Mouse (Mus musculus) MN1 (cell line): ENCODE data around the gene Armc7.
A peak's percentile ranks its signal among the peaks of the same experiment; 100 is the strongest.
"Not testable (repeated sequence)": the region's sequence is repeated elsewhere in the genome, so short reads cannot be mapped to it uniquely, and the experiment has no call there.

ENCODE experiments used
- DNase-seq: peaks from one replicate; pipeline ENCODE4 v3.0.0-alpha.2; 2016; ENCODE audit warnings: low spot score

Armc7 gene

GRCm38 (mm10) chr11:115455619-115456018 lies 19.8 kb upstream of the Armc7 start:
- no peak for DNase-seq

- no peak for DNase-seq
These were observed 19.3 kb upstream of the Armc7 start for GRCm38 (mm10) chr11:115456182-115456581.

GRCm38 (mm10) chr11:115457405-115457804 lies 18.1 kb upstream of the Armc7 start:
- DNase-seq: peak; percentile 37

DNA sequence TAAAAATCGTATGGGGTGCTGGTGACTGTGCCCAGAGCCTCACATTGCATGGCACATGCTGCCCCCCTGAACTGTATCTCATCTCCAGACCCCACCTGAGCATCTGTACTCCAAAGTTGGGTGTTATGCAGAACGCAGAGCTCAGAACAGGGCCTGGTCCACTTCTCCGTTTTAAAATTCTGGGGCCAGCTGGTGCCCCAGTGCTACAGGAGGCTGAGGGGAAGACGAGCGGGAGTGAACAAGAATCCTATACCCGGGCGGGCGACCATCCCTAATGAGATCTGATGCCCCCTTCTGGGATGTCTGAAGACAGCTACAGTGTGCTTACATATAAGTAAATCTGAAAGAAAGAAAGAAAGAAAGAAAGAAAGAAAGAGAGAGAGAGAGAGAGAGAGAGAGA lies 14.5 kb upstream of the Armc7 start:
- DNase-seq: no peak

DNA sequence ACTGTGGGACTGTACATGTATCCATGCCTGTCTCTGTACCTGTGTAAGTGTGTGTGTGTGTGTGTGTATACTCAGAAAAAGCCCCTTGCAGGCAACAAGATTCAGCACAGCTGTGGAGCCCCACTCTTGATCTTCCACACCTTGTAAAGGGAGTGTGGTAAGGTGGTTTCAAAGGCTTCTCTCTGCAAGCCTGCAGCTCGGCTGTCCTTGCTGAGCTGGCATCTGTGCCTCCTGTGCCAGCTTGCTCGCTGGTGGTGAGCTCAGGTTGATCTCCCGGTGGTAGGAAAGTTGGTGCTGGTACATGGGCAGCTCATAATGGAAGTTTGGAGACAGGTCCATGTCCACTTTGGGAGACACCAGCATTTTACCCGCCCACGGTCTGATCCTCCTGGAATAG lies 13.6 kb upstream of the Armc7 start:
- DNase-seq: no peak

GRCm38 (mm10) chr11:115462243-115462891 lies 13.1 kb upstream of the Armc7 start, which contains the start of gene Slc16a5:
Gene Slc16a5 (plus strand): TSS chr11:115462474.
- no peak for DNase-seq

GRCm38 (mm10) chr11:115463397-115463796 lies 12.1 kb upstream of the Armc7 start:
- peak; percentile 24 for DNase-seq

DNA sequence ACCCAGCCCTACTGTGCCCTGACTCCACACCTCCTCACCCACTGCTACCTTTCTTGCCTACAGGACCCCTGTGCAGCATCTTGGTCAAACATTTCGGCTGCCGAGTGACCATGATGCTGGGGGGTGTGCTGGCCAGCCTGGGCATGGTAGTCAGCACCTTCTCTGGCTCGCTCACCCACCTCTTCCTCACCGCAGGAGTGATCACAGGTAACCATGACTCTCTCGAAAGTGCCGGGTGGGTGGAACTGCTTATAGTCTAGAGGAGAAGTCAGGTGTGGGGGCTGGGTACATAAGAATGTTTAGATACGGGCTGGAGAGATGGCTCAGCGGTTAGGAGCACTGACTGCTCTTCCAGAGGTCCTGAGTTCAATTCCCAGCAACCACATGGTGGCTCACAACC lies 10.6 kb upstream of the Armc7 start:
- no peak for DNase-seq

DNA sequence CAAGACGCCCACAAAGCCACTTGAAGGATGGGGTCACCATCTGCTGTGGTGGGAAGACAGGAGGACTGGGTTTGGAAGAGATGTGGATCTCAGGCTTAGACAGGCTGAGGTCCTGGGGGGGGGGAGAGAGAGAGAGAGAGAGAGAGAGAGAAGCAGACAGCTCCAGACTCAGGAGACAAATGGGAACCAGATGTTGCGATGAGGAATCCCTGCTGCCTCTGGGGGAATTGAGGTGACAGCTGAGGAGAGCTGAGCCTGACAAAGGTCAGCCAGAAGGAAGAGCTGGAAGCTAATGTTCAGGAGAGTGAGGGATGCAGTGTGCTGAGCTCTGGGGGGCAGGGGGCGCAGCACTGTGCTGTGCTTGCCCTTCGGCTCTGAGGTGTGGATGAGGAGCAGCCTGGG lies 8.2 kb upstream of the Armc7 start:
- DNase-seq: no peak

DNA sequence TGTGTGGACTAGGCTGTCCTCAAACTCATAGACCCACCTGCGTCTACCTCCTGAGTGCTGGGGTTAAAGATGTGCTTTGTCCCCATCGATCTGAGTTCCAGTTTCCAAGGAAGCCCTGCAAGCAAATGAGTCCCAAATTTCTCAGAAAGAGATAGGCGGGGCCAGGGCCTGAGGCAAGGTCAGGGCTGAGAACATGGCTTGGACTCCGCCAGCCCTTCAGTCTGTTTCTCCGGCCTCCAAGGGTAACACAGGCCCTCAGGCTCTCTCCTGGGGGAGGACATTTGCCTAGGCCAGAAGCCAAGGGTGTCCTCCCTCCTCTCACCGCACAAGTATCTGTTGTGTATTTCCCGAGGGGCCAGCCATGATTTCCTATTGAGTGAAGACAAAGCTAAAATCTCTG lies 3.3 kb upstream of the Armc7 start:
- no peak for DNase-seq

- DNase-seq: peak; percentile 96
These were observed 1.7 kb upstream of the Armc7 start for GRCm38 (mm10) chr11:115473626-115474275.

DNA sequence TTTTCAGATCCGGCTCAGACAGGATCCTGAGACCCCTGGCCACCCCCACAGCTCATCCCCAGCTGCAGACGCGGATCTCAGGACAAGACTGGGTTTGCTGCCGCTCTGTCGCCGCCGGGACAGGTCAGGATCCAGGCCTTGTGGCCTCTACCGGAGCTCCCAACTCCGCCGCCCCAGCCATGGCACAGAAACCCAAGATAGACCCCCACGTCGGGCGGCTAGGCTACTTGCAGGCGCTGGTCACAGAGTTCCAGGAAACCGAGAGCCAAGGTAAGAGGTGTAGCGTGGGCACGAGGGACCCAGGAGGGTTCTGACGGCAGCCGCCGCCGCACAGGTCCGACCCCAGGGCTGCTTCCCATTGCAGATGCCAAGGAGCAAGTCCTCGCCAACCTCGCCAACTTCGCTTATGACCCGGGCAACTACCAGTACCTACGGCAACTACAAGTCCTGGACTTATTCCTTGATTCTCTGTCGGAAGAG lies 331 bp downstream of the Armc7 start:
- DNase-seq: no peak

GRCm38 (mm10) chr11:115476630-115477029 lies 1.2 kb downstream of the Armc7 start:
- DNase-seq: not testable (repeated sequence)

GRCm38 (mm10) chr11:115477388-115477787 lies 1.9 kb downstream of the Armc7 start:
- DNase-seq: not testable (repeated sequence)

DNA sequence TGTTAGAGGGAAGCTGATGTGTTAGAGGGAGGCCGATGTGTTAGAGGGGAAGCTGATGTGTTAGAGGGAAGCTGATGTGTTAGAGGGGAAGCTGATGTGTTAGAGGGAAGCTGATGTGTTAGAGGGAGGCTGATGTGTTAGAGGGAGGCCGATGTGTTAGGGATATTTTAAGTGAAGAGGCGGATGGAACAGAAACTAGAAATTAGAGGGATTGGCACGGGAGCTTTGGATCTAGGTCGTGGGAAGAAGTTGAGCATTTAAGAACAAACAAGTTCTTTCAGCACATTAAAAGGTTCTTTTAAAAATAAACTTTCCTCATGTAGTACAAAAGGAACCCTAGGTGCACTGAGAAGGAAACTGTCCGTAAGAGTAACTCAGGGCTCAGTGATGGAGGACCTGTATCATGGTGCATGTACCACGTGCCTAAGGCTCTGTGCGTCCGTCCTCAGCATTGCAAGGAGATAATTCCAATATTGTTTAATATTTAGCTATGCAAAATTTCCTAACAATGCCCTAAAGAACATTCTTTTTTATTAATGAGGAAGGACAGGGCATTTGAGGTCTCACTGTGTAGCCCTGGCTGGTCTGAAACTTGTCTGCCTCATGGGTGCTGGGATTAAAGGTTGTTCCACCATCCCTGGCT lies 3.0 kb downstream of the Armc7 start:
- no peak for DNase-seq

GRCm38 (mm10) chr11:115481553-115482259 lies 6.2 kb downstream of the Armc7 start:
- no peak for DNase-seq

GRCm38 (mm10) chr11:115483278-115483677 lies 7.8 kb downstream of the Armc7 start:
- DNase-seq: no peak

DNA sequence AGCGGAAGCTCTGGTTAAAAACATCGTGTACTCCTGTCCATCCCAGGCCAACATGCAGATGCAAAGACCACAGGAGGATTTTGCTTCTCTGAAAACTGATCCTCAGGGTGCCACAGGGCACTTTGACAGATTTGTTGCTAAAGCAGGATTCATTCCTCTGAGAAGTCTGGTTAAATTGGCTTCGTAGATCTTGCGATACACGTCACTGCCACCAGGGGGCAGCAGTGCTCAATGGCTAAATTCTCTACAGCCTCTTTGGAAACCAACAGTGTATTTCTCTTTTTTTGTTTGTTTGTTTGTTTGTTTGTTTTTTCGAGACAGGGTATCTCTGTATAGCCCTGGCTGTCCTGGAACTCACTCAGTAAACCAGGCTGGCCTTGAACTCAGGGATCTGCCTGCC lies 8.3 kb downstream of the Armc7 start:
- DNase-seq: peak; percentile 83

GRCm38 (mm10) chr11:115485155-115485554 lies 9.7 kb downstream of the Armc7 start:
- peak; percentile 42 for DNase-seq

GRCm38 (mm10) chr11:115488551-115489104 lies 13.2 kb downstream of the Armc7 start:
- no peak for DNase-seq

DNA sequence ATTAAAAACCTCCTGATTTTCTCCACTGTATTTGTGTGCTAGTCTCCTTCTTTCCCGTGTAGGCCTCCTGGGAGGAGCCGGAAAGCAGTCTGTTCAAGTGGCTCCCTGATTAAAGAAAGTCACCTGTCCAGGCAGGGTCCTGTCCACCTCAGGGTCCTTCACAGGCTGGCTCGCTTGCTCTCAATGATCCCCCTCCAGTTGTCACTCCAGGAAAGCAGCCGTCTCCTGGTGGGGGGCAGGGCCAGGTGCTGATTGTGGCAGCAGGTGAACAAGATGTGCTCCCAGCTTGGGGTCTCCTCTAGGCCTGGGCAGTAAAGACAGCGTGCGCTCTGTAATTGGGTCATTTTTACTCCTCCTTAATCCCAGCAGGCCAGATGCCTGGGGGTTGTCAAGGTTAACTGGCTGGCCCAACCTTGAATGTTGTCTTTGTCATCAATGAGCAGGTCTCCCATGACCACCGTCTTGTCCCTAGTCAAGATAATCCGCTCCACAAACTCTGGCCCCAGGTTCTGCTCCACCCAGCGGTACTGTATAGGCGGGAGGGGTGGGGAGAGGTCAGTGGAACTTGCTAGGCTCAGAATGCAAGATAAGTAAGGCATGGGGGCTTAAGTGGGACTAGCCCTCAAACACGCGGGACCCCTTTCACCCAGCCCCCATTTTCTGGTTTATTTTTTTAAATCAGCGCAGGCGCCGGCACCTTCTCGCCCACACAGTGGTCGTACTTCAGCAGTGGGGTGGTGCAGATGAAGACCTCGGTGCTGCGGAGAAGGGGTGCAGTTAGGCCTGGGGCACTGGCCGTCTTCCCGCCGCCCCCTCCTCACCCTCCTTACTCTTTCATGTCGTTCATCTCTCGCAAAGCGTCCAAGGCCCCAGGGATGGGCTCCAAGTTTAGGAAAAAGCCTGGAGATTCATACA lies 15.2 kb downstream of the Armc7 start:
- DNase-seq: no peak
